Mouse (Mus musculus): Measurements from ENCODE around the gene Adamts14.

- TF ChIP-seq CTCF (IDR thresholded peaks at IDR 0.05; ENCODE audit: low read depth, low read length): no peak
- TF ChIP-seq POLR2AphosphoS5 (IDR thresholded peaks at IDR 0.05; ENCODE audit: insufficient replicate concordance, low read depth, low read length): no peak
These were observed 7.9 kb upstream of the Adamts14 start for GRCm38 (mm10) chr10:61281115-61281514.
